Mouse (Mus musculus): Measurements from ENCODE around the gene Lrrc4c. TPM values are rescaled to one million over a fixed set of nuclear protein-coding genes. Genes with fewer than 3 reads are reported as not detected.

Lrrc4c gene
- polyA plus RNA-seq, 1 experiment: 0.48 TPM

DNA sequence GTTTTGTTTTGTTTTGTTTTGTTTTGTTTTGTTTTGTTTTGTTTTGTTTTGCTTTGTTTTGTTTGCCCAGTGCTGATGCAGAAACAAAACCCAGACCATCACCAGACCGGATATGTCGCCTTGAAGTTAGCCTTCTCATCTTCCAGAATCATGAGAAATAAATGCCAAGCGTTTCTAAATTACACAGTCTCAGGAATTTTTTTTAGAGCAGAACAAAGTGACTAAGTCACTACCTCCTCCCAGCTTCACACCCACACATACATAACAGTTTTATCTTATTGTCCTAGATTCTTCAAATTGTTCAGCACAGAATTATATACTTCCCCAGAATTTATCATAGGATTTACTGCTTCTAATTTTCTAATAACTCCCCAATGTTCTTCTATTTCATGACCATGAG, 1272.6 kb downstream of the Lrrc4c start:
- no peaks in the 10 kb centered on the region for H3K4me1 ChIP-seq (ENCODE audit: control insufficient read depth, insufficient read depth, insufficient read length, low read length)
- H3K4me3 ChIP-seq (ENCODE audit: insufficient read depth, low read depth, low read length): no peak overlapping the region
- no peak overlapping the region for H3K27ac ChIP-seq (replicated peaks; ENCODE audit: low read depth, low read length)

DNA sequence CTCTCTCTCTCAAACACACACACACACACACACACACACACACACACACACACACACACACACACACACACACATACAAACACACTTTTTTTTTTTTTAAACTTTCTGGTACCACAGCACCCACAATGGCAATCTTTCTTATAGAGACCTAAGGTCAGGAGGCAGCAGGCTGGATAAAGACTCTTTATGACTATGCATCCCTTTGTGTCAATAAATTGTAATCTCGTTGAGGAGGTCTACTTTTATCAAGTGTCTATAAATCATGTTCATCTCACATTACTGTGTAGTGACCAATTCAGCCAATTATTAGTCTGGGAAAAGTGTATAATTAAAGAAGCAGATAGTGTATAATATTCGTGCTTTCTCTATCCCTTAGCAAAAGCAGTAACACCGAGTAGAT, 1286.2 kb downstream of the Lrrc4c start:
- H3K4me1 ChIP-seq (ENCODE audit: control insufficient read depth, insufficient read depth, insufficient read length, low read length): no peaks in the 10 kb centered on the region
- no peak overlapping the region for H3K27ac ChIP-seq (replicated peaks; ENCODE audit: low read depth, low read length)
- no peak overlapping the region for H3K4me3 ChIP-seq (ENCODE audit: insufficient read depth, low read depth, low read length)

DNA sequence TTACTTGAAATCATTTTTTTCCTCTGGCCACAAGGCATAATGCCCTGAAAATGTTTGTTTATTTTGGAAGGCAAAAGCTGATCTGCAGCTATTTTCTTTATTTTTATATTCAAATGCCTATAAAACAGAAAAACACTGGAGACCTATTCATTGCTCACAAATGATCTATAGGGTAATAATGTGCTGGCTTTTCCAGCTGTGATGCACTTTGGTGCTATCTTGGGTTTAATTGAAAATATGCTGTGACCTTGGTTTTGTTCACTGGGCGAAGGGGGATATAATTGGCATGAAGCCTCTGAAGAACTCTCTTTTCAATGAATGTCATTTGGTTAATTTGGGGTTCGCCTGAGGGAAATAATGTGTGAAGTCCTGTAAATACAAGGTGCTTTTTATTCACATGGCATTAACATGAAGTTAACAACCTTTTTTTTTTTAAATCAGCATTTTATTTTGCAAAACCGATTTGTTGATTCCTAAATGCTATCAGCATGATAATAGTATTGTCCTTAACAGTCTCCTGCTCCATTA, 1286.8 kb downstream of the Lrrc4c start:
- Histone ChIP-seq H3K4me1 (ENCODE audit: control insufficient read depth, insufficient read depth, insufficient read length, low read length) (no peaks in the 10 kb centered on the region), H3K4me3 (ENCODE audit: insufficient read depth, low read depth, low read length) (no peak overlapping the region), H3K27ac (replicated peaks; ENCODE audit: low read depth, low read length) (no peak overlapping the region)

DNA sequence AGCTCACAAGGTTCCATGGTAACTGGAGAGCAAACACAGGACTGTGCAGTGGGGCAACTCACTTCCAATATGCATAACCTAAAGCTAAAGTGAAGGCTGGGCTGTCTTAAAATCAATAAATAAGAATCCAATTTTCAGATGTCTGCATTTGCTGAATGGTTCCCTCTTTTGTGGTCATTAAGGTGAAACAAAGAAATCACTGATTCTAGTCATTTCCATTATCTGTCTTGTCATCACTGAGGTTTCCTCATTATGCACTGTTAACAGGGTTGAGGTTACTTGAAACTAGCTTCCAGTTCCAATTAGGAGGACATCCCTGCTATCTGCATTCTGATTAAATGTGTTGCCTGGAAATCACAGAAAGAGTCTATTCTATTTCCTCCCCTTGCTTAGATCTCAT, 1291.5 kb downstream of the Lrrc4c start:
- Histone ChIP-seq H3K4me3 (ENCODE audit: insufficient read depth, low read depth, low read length) (no peak overlapping the region), H3K27ac (replicated peaks; ENCODE audit: low read depth, low read length) (no peak overlapping the region)

DNA sequence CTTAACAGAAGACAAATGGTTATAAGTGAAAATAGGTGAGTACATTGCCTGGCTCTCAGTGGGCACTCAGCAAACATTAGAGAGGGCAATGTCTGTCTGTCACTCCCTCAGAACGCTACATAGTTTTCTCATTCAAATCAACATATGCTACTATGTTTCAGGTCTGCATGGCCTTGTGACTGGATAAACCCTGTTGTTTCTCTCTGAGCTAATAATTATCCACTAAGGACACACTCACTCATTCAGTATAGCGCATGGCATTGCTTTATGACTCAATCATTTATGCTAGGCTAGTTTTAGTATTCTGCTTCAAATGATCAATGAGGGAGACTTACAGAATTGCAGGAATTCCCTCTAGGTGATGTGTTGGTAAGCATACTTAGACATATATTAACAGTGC, 1292.6 kb downstream of the Lrrc4c start:
- Histone ChIP-seq H3K27ac (replicated peaks; ENCODE audit: low read depth, low read length) (no peak overlapping the region), H3K4me1 (ENCODE audit: control insufficient read depth, insufficient read depth, insufficient read length, low read length) (no peaks in the 10 kb centered on the region), H3K4me3 (ENCODE audit: insufficient read depth, low read depth, low read length) (no peak overlapping the region)

More for the DNA sequence above, 1291.5 kb downstream of the Lrrc4c start:
- H3K4me1 ChIP-seq (ENCODE audit: control insufficient read depth, insufficient read depth, insufficient read length, low read length): no peaks in the 10 kb centered on the region

DNA sequence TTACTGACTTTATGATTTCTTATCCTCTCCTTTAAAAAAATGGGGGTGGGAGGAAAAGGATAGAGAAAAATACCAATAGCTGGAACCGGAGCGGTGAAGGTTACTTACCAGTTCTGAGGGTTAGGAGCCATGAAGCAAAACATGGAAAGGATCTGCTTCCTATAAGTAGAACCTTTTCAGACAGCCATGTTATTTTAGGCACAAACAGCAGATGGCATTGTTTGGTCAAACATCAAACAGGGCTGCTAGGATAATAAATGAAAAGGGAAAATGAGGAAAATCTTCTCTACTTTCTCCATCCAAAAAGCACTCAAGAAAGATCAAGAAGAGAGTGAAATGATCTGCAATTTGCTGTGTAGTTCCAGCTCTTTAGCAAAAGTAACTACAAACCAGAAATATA, 1296.8 kb downstream of the Lrrc4c start:
- Histone ChIP-seq H3K27ac (replicated peaks; ENCODE audit: low read depth, low read length) (no peak overlapping the region), H3K4me1 (ENCODE audit: control insufficient read depth, insufficient read depth, insufficient read length, low read length) (no peaks in the 10 kb centered on the region), H3K4me3 (ENCODE audit: insufficient read depth, low read depth, low read length) (no peak overlapping the region)

DNA sequence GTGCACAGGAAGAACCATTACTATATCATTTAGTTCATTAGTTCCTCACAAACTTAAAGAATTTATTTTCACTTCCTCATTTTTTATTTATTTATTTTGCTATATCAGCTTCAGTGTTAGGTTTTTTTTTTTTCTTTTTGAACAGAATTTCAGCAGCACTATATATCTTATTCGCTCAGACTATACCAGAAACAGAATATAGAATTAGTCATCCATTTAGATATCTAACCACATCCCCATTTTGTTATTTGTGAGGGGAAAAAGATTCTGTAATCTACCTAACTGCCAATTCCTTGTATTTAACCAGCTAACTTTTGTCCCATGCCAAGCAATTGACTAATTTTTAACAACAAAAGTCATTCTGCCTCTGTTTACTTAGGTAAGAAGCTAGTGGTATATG, 1300.6 kb downstream of the Lrrc4c start:
- Histone ChIP-seq H3K4me3 (ENCODE audit: insufficient read depth, low read depth, low read length) (no peak overlapping the region), H3K4me1 (ENCODE audit: control insufficient read depth, insufficient read depth, insufficient read length, low read length) (no peaks in the 10 kb centered on the region), H3K27ac (replicated peaks; ENCODE audit: low read depth, low read length) (no peak overlapping the region)

DNA sequence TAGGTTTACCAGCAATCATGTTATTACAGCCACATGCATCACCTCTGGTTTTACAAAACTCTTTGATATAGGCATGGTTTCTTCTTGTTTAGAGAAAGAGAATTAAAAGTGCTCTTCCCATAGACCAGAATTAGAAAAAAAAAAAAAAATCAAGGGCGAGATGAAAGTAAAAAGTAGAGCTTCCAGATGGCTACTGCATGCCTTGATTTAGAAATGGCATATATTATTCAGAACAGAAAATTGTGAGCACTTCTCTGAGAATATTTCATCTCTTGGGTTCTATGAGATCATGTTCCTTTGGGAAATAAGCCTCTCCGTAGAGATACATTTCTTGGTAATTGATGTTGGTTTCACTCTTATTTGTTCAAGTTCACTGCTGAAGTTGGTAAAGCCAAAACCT, 1322.0 kb downstream of the Lrrc4c start:
- H3K27ac ChIP-seq (replicated peaks; ENCODE audit: low read depth, low read length): no peak overlapping the region
- no peaks in the 10 kb centered on the region for H3K4me1 ChIP-seq (ENCODE audit: control insufficient read depth, insufficient read depth, insufficient read length, low read length)
- H3K4me3 ChIP-seq (ENCODE audit: insufficient read depth, low read depth, low read length): no peak overlapping the region

DNA sequence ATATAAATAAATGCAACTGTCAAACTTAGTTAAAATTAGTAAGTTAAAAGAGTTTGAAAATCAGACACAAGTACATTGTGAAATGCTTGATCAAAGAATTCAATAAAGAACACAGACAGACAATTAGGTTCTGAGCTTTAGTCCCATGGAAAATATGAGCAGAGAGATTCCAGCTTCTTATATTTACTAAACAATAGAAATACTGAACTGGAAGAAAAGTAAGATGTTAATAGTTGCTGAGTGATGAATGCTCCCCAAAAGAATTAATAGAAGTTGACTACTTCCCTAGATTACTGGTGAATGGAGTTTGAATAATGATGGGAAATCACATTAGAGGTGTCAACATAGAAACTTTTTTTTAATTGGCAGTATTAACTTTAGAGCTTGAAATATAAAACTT, 1323.7 kb downstream of the Lrrc4c start:
- Histone ChIP-seq H3K27ac (replicated peaks; ENCODE audit: low read depth, low read length) (no peak overlapping the region), H3K4me3 (ENCODE audit: insufficient read depth, low read depth, low read length) (no peak overlapping the region), H3K4me1 (ENCODE audit: control insufficient read depth, insufficient read depth, insufficient read length, low read length) (no peaks in the 10 kb centered on the region)

DNA sequence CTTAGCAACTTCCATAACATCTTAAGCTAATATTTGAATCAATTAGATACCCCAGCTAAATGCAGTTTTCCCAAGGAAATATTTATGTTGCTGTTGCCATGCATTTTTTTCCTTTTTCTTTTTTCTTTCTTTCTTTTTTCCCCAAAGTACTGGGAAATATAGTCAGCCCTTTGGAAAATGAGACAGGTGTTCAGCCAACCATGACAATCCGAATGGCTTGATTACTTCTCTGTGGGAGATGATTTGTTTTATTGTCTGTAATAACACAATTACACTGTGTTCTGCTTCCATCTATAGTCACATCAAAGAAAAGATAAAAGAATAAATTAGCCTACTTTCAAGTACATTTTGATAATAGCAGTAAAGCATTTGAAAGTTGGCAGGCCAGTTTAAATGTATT, 1334.7 kb downstream of the Lrrc4c start:
- Histone ChIP-seq H3K27ac (replicated peaks; ENCODE audit: low read depth, low read length) (no peak overlapping the region), H3K4me3 (ENCODE audit: insufficient read depth, low read depth, low read length) (no peak overlapping the region), H3K4me1 (ENCODE audit: control insufficient read depth, insufficient read depth, insufficient read length, low read length) (no peaks in the 10 kb centered on the region)
